Mouse (Mus musculus): ENCODE measurements at regions not wholly inside any gene's neighbourhood (a gene's known extent, or its start where the extent isn't known, plus 50 kb on each side); places are given as distances from the start of the nearest gene placed in this dataset.

DNA sequence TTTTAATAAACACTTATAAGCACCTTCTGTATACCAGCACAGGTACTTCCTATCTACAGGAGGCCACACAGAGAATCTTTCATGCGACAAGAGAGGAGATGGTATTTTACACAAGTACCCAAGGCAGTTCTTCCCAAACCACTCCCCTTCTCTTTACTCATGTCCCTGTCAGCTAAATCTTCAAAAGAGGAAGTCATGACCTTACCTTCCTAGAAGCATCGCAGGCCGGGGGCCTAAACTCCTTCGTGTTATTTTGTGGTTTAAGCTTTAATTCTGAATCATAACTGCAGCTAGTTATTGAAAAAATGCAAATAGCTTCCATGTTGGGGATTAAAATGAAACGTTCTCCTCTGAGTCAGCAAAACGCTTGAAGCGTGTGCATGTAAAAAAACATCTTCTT lies 139.2 kb downstream of the Maf start:
- no peak for TF ChIP-seq CTCF (IDR thresholded peaks at IDR 0.05; ENCODE audit: low read depth)
- TF ChIP-seq EP300 (IDR thresholded peaks at IDR 0.05; ENCODE audit: low read depth) = no peak

All from liver, postnatal 0 days (tissue).